Mouse (Mus musculus) adrenal gland, postnatal 25 days (tissue): ENCODE results near the gene Dnajc27. TPM values are rescaled to one million over a fixed set of nuclear protein-coding genes. Genes with fewer than 3 reads are reported as not detected.

Experiments
- DNase-seq: peaks from one replicate; pipeline ENCODE4 v3.0.0; 2021; ENCODE audit warnings: mixed read lengths
- total RNA-seq: library from RNA; stranded (reverse); gene quantifications from 2 replicates; pipeline ENCODE4 v1.2.3, GENCODE M21; 2021

The Dnajc27 gene
- total RNA-seq, 1 experiment from 2014 or later = 4.7 TPM

DNA sequence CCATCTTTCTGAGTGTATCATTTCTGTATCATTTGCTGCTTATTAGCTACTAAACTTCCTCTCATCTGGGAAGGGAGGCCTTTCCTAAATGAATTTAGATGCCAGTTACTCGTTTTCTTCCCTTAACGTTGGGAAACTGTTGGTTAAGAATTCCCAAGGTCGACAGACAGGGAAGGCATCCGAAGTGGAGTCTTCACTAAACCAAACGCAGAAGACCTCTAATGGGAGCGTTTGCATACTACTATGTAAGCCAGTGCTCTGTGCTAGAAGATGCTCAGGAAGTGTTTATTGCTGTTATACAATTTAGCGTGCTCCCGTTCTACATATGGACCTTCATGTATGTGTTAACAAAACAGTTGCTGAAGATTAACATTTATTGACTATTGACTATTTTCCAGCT, 1.1 kb downstream of the Dnajc27 start:
- DNase-seq = no peak

DNA sequence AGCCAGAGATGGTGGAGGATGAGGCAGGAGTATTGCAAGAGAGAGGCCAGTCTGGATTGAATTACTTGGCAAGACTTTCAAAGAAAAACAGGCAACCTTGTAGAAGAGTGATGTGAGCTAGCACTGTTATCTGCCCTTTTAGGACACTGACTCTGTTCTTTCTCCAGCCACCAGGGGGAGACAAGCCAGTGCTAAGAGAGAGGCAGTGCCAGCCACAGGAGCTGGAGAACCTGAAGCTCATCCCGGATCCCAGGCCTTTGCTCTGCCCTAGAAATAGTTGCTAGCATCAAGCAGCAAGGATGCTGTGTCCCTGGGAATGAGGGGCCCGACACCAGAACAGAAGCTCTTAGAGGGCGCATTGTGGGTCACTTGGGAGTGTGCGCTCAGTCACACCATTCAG, 25.0 kb downstream of the Dnajc27 start:
- peak; percentile 76 for DNase-seq

DNA sequence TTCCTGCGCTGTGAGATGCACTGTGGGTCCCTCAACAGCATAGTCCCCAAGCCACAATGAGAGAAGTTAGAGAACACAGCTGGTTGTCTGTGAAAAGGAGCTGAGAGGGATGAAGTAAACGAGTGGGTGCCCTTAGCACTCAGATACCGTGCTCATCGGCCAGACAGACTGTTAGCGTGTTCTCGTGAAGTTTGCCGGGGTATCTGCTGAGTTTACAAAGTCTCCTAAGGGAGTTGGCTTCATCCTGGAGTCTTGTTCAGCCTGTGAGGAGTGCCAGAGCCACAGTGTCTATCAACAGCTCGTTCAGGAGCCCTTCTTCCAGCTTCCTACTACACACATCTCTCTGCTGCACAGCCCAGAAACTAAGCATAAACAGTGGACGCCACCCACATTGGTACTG, 33.7 kb downstream of the Dnajc27 start:
- no peak for DNase-seq

DNA sequence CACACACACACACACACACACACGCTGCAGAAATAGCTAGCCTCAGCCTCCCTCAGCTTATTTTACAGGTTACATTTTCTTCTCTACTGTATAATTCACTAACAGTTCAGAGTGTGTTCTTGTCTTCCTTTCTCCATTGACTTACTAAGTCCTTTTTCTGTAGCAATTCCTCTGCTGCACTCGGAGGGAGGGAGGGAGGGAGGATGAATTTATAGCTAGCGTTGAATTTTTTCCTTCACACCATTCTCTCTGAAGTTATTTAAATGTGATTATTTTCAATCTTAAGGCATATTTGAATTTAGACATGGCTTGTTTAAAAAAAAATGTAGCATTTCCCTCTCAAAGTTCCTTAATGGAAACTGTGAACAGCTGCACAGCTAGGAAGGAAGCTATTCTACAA, 34.8 kb downstream of the Dnajc27 start:
- DNase-seq = no peak

DNA sequence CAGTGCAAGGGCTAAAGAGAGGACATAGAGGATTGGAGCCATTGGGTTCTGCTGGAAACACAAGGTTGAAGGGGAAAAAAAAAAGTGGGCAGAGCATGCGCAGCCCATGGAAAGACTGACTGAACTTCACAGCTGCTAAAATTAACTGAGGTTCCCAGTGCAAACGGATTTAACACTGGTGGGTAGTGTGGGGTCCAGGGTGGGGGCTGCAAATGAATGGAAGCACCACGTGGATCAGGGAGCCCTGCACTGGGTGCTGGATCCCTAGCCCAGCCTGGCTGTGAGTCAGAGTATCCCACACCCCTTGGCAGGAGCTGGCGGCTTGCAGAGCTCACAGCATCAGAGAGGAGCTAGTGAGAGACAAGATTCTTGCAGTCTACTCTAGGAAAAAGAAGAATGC, 35.2 kb downstream of the Dnajc27 start:
- DNase-seq = no peak

DNA sequence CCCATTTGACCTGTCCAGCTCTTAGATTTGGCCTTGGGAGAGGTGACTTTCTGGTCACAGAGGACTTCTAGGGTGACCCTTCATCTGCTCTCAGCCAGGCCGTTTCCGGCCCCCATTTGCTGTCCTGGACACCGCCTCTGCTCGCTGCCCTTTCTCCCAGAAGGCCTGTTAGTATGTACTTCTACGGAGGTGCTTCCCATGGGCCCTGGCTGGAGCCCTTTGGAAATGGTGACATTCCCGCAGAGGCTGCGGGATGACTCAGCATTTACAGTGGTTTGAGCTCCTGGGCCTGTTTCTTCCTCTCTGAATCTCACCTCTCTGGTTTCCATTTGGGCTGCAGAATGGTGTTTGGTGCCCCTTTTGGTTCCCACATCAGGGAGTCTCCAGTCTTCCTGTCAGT, 45.0 kb downstream of the Dnajc27 start:
- DNase-seq = no peak

DNA sequence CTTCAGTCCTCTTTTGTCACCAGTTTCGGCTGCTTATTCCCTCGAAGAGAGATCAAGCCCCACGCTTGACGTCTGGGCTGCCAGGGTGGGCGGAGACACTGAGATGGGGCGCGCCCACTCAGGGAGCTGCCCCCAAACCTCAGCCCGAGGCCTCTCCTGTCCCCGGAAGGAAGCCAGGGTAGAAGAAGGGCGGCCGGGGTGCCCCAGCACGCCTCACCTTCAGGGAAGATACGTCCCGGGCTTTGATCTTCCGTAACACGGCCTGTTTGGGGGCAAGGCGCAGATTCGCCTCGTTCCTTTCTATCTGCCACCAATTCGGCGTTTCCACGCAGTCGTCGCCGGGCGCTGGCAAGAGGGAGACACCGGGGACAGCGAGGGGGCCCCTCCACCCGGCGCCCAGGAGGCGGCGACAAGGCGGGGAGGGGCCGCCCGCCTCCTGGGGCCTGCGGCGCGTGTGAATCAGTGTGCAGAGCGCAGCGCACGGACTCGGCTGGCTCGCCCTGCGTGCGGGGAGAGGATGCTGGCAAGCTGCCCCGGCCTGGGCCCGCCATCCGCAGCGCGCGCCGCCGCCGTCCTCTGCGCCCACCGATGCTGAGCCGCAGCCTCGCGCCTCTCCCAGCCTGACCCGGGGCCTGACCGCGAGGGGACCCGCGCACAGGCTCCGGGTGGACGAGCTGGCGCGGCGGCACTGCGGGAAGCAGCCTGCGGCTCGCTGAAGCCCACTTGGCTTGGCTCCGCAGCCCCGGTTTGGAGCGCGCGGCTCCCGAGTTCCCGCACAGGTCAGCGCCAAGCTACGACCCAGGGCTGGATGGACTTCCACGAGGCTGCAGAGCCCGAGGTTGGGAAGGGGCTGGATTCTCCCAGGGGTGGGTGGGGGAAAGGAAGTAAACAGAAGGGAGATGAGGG, 50.8 kb downstream of the Dnajc27 start, which contains the start of gene Adcy3:
Gene Adcy3 (plus strand): TSS at position 163 of the 906 bp plus-strand sequence.
- peak; percentile 78 for DNase-seq

DNA sequence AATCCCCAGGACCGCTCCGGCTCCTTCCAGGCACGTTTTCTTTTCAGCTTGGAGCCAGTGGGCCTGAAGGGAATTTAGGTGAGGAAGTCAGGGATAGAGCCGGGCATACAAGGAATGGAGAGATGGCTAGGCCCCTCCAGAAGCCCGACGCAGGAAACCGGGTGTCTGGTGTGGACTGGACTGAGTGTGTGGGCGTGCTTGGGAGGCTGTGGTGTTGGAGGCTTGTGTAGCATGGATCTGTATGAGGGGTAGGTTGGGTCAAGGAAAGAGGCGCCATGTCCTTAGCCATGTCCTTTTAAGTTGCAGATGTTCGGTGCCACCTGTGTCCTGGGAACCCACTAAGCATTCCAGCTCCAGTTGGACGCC, 51.4 kb downstream of the Dnajc27 start:
- no peak for DNase-seq

DNA sequence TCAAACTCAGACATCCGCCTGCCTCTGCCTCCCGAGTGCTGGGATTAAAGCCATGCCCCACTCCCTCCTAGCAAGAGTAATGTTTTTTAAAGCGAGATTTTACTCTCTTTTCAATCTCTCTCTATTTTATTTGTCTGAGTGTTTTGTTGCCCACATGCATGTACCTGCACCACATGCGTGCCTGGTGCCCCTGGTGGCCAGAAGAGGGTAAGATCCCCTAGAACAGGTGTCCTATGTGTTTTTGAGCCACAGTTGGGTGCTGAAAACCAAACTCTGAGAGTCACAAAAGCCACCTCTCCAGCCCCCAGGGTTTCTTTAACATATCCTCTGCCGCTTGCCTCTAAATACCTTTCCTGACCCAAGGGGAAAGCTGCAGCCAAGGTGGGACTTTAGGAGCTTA, 60.8 kb downstream of the Dnajc27 start:
- DNase-seq = no peak

DNA sequence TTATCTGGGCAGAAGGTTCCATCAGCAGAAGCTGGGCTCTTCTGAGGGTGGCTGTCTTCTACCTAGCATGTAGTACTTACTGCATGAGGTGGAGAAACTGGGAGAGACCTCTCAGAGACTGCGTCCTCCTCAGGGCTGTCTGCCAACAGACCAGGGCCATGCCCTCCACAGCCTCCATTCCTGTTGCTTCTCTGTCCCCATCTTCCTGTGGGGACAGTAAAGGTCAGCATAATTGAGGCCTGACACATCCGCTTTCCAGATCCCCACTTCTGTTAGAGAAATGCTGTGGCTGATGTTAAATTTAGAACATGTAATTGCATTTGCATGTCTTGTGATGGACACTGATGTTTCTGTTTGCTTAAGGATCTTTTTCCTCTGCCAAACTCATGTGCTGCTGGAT, 68.6 kb downstream of the Dnajc27 start:
- no peak for DNase-seq

DNA sequence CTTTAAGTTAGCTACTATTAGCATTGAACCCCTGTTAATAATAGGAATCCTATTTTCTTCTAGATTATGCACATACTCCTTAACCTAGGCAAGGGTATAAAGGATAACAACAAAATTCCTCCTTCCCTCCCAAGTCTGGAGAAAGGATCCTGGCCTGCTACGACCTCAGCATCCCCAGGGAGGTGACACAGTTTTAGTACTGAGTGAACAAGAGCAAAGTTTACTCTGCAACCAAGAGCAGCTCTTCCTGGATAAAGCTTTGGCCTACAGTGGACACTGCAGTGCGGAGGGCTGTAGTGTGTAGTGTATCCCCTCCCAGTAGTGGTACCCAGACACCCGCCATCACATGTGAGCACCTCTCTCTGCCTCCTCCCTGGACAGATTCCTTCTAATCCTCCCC, 69.6 kb downstream of the Dnajc27 start:
- DNase-seq = no peak

DNA sequence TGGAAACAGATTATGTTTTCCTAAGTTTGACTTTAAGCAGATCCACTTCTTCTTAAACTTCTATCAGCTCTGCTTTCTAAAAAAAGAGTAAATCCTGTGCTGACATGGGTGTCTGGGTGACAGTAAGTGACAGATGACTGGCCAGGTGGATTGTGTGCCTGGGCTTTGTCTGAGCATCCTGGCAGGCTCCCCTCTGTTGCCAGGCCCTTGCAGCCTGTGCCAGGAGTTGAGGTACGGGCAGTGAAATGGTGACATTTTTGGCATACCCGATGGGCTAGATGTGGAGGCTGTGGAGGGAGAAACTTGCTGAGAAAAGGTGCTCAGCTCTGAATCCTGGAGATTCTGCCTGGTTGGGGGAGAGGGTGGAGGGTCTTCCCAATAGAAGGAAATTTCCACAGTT, 75.1 kb downstream of the Dnajc27 start:
- DNase-seq = no peak

DNA sequence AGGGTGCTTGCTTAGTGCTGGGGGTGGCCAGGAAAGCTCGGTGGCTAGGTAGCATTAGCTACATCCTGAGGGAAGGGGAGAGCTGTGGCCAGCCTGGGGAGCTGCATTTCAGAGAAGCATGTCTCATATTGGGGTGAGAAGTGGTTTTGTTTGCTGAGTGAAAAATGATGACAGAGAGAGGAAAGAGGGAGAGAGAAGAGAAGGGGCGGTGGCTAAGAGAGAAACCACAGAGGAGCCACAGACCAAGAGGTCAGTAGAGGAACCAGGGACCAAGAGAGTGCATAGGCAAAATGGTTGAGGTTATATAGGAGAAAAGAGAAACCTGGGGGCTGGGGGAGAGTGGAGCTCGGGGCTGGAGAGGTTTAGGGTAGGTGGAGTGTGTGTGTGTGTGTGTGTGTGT, 75.8 kb downstream of the Dnajc27 start:
- DNase-seq = no peak

DNA sequence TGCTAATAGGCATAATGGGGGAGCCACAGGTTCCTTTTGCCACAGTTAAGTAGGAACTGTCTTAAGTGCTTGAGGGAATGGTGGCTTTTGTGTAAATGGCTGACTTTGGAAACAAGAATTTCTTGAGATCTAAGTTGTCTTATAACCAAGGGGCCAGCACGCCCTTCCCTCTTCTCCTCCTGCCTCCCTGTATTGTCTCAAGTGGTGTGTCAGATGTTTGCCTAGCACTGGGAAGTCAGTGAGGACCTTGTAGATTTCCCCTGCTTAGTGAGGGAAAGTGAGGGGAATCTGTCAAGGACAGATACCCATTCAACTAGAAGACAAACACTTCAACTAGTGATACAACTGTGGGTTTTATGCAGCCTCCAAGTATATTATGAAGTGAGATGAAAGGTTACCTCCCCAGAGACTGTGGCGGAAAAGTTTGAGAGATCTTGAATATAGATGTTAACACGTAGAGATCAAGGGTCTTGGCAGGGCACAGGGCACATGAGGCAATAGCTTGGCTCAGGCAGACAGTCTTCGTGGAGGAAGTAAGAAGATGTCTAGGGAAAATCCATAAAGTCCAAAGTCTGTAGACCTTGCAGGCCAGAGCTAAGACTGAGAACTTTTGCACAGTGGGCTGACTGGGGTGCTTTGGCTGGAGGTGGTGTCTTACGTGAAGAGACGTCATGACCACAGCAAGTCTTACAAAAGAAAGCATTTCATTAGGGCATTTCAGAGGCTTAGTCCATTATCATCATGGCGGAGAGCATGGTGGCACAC, 76.7 kb downstream of the Dnajc27 start:
- DNase-seq = no peak

Other genes starting within 250 kb of the Dnajc27 start
- gene Pomc, start 127.6 kb upstream of the Dnajc27 start, total RNA-seq = 1.00 and 1.3 TPM in 2 replicates
- 2.7 and 3.0 TPM in 2 replicates for gene Efr3b, start 43.7 kb upstream of the Dnajc27 start, total RNA-seq
- gene Adcy3, start 50.5 kb downstream of the Dnajc27 start, total RNA-seq = 28.3 and 39.5 TPM in 2 replicates
- gene Ptrhd1, start 151.4 kb downstream of the Dnajc27 start, total RNA-seq = 7.4 and 7.6 TPM in 2 replicates
- gene Cenpo, start 151.7 kb downstream of the Dnajc27 start, total RNA-seq = 9.6 and 10.2 TPM in 2 replicates